Mouse (Mus musculus): Measurements from ENCODE around the gene Fam71b. TPM values are rescaled to one million over a fixed set of nuclear protein-coding genes. Genes with fewer than 3 reads are reported as not detected.
A peak's percentile ranks its signal among the peaks of the same experiment; 100 is the strongest.

Gene Fam71b
- not detected in 2 replicates for polyA plus RNA-seq (2014; fragmentation: Nextera tagmentation; extraction: Ambion mirVana)

GRCm38 (mm10) chr11:46396167-46396859 is at the start of gene Fam71b:
Gene Fam71b (plus strand): TSS chr11:46396559.
- Histone ChIP-seq H3K4me2 (ENCODE audit: low read depth, low read length) (no peak within 1 kb of the TSS), H3K4me3 (ENCODE audit: low read depth, low read length) (no peak within 1 kb of the TSS), H3K4me1 (ENCODE audit: control insufficient read depth, insufficient read depth, low read length) (no peaks in the 10 kb centered on the region), H3K27me3 (replicated peaks; ENCODE audit: control insufficient read depth, insufficient read depth, low read length) (no peaks in the 10 kb centered on the region), H3K36me3 (ENCODE audit: control insufficient read depth, insufficient read depth, low read length) (no peaks in the 10 kb centered on the region), H3K9me3 (ENCODE audit: control insufficient read depth, low read length) (no peaks in the 10 kb centered on the region), H3K9ac (ENCODE audit: low read depth, low read length) (no peak within 1 kb of the TSS), H3K27ac (replicated peaks; ENCODE audit: low read depth, low read length) (no peak within 1 kb of the TSS)
- ATAC-seq (ENCODE audit: low read depth) (no peak), DNase-seq (ENCODE audit: low spot score) (no peak)
- WGBS = 78% methylated on average over 13 of the region's 13 CpGs

GRCm38 (mm10) chr11:46347756-46348155 is 48.6 kb upstream of the Fam71b start:
- no peak overlapping the region for H3K4me3 ChIP-seq (ENCODE audit: low read depth, low read length)
- 84% methylated on average over 5 of the region's 5 CpGs for WGBS
- no peaks in the 10 kb centered on the region for H3K36me3 ChIP-seq (ENCODE audit: control insufficient read depth, insufficient read depth, low read length)
- H3K27me3 ChIP-seq (replicated peaks; ENCODE audit: control insufficient read depth, insufficient read depth, low read length) = no peaks in the 10 kb centered on the region
- DNase-seq (ENCODE audit: low spot score) = no peak
- H3K9ac ChIP-seq (ENCODE audit: low read depth, low read length) = no peak overlapping the region
- ATAC-seq (ENCODE audit: low read depth) = no peak
- H3K27ac ChIP-seq (replicated peaks; ENCODE audit: low read depth, low read length) = no peak overlapping the region
- H3K9me3 ChIP-seq (ENCODE audit: control insufficient read depth, low read length) = no peaks in the 10 kb centered on the region
- H3K4me1 ChIP-seq (ENCODE audit: control insufficient read depth, insufficient read depth, low read length) = no peaks in the 10 kb centered on the region; the same call in 1 of the 2 replicates
- H3K4me2 ChIP-seq (ENCODE audit: low read depth, low read length) = no peak overlapping the region

GRCm38 (mm10) chr11:46348416-46348815 is 47.9 kb upstream of the Fam71b start:
- DNase-seq (ENCODE audit: low spot score) (no peak), ATAC-seq (ENCODE audit: low read depth) (no peak)
- H3K9me3 ChIP-seq (ENCODE audit: control insufficient read depth, low read length) = no peaks in the 10 kb centered on the region
- H3K4me3 ChIP-seq (ENCODE audit: low read depth, low read length) = no peak overlapping the region
- no peak overlapping the region for H3K9ac ChIP-seq (ENCODE audit: low read depth, low read length)
- WGBS = 83% methylated on average over 3 of the region's 3 CpGs
- H3K4me2 ChIP-seq (ENCODE audit: low read depth, low read length) = no peak overlapping the region
- no peaks in the 10 kb centered on the region for H3K27me3 ChIP-seq (replicated peaks; ENCODE audit: control insufficient read depth, insufficient read depth, low read length)
- no peaks in the 10 kb centered on the region; the same call in 1 of the 2 replicates for H3K4me1 ChIP-seq (ENCODE audit: control insufficient read depth, insufficient read depth, low read length)
- no peak overlapping the region for H3K27ac ChIP-seq (replicated peaks; ENCODE audit: low read depth, low read length)
- H3K36me3 ChIP-seq (ENCODE audit: control insufficient read depth, insufficient read depth, low read length) = no peaks in the 10 kb centered on the region

DNA sequence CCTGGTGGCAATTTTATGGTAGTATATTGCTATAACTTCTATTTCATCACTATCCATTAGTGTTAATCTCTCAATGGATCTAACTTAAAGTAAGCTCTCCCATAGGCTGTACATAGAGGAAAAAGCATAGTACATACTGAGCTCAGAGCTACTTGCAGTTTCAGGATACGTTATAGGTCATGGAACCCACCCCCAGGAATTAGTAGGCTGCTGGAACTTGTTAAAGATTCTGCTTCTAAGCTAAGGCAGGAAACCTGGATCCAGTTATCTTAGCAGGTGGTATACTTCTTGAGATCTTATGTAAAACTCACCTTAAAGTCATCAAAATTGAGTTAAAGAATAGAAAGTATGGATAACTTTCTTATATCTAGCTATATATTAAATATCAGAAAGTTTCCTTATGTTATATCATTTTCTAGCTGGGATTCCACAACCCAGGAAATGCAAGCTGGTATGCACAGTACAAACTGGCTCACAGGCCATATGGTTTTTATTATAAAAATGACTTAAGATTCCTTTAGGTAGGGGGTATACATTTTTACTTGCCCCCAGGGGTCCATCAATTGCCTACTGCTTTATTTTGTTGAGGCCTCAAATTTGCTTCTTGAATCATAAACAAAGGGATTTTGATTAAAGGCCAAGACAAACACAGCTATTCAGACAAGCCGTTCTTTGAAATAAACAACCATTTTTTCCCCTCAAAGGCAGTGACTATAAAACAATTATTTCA is 46.5 kb upstream of the Fam71b start:
- Histone ChIP-seq H3K27ac (replicated peaks; ENCODE audit: low read depth, low read length) (no peak overlapping the region), H3K4me3 (ENCODE audit: low read depth, low read length) (no peak overlapping the region), H3K9me3 (ENCODE audit: control insufficient read depth, low read length) (no peaks in the 10 kb centered on the region), H3K36me3 (ENCODE audit: control insufficient read depth, insufficient read depth, low read length) (no peaks in the 10 kb centered on the region), H3K27me3 (replicated peaks; ENCODE audit: control insufficient read depth, insufficient read depth, low read length) (no peaks in the 10 kb centered on the region), H3K4me2 (ENCODE audit: low read depth, low read length) (no peak overlapping the region), H3K9ac (ENCODE audit: low read depth, low read length) (no peak overlapping the region), H3K4me1 (ENCODE audit: control insufficient read depth, insufficient read depth, low read length) (no peaks in the 10 kb centered on the region; the same call in 1 of the 2 replicates)
- DNase-seq (ENCODE audit: low spot score) (peak; percentile 52), ATAC-seq (ENCODE audit: low read depth) (no peak)
- 17% methylated on average over 2 of the region's 2 CpGs for WGBS

- Histone ChIP-seq H3K4me1 (ENCODE audit: control insufficient read depth, insufficient read depth, low read length) (no peaks in the 10 kb centered on the region), H3K36me3 (ENCODE audit: control insufficient read depth, insufficient read depth, low read length) (no peaks in the 10 kb centered on the region), H3K4me2 (ENCODE audit: low read depth, low read length) (no peak overlapping the region), H3K4me3 (ENCODE audit: low read depth, low read length) (no peak overlapping the region), H3K9ac (ENCODE audit: low read depth, low read length) (no peak overlapping the region), H3K9me3 (ENCODE audit: control insufficient read depth, low read length) (no peaks in the 10 kb centered on the region), H3K27ac (replicated peaks; ENCODE audit: low read depth, low read length) (no peak overlapping the region), H3K27me3 (replicated peaks; ENCODE audit: control insufficient read depth, insufficient read depth, low read length) (no peaks in the 10 kb centered on the region)
- DNase-seq (ENCODE audit: low spot score) (no peak), ATAC-seq (ENCODE audit: low read depth) (no peak)
- 64% methylated on average over 1 of the region's 1 CpGs for WGBS
Measured at GRCm38 (mm10) chr11:46358369-46358768, 38.0 kb upstream of the Fam71b start.

- DNase-seq (ENCODE audit: low spot score) (no peak), ATAC-seq (ENCODE audit: low read depth) (no peak)
- H3K27ac ChIP-seq (replicated peaks; ENCODE audit: low read depth, low read length) = no peak overlapping the region
- H3K9ac ChIP-seq (ENCODE audit: low read depth, low read length) = no peak overlapping the region
- no peaks in the 10 kb centered on the region for H3K9me3 ChIP-seq (ENCODE audit: control insufficient read depth, low read length)
- no peaks in the 10 kb centered on the region for H3K4me1 ChIP-seq (ENCODE audit: control insufficient read depth, insufficient read depth, low read length)
- H3K36me3 ChIP-seq (ENCODE audit: control insufficient read depth, insufficient read depth, low read length) = no peaks in the 10 kb centered on the region
- no peak overlapping the region for H3K4me2 ChIP-seq (ENCODE audit: low read depth, low read length)
- H3K27me3 ChIP-seq (replicated peaks; ENCODE audit: control insufficient read depth, insufficient read depth, low read length) = no peaks in the 10 kb centered on the region
- WGBS = 46% methylated on average over 2 of the region's 2 CpGs
- H3K4me3 ChIP-seq (ENCODE audit: low read depth, low read length) = no peak overlapping the region
Measured at GRCm38 (mm10) chr11:46360991-46361665, 35.2 kb upstream of the Fam71b start.

- no peak overlapping the region for H3K27ac ChIP-seq (replicated peaks; ENCODE audit: low read depth, low read length)
- H3K4me3 ChIP-seq (ENCODE audit: low read depth, low read length) = no peak overlapping the region
- DNase-seq (ENCODE audit: low spot score) (no peak), ATAC-seq (ENCODE audit: low read depth) (no peak)
- no peaks in the 10 kb centered on the region for H3K27me3 ChIP-seq (replicated peaks; ENCODE audit: control insufficient read depth, insufficient read depth, low read length)
- H3K9me3 ChIP-seq (ENCODE audit: control insufficient read depth, low read length) = no peaks in the 10 kb centered on the region
- H3K9ac ChIP-seq (ENCODE audit: low read depth, low read length) = no peak overlapping the region
- no peak overlapping the region for H3K4me2 ChIP-seq (ENCODE audit: low read depth, low read length)
- no peaks in the 10 kb centered on the region for H3K36me3 ChIP-seq (ENCODE audit: control insufficient read depth, insufficient read depth, low read length)
- 80% methylated on average over 18 of the region's 18 CpGs for WGBS
- H3K4me1 ChIP-seq (ENCODE audit: control insufficient read depth, insufficient read depth, low read length) = no peaks in the 10 kb centered on the region
Measured at GRCm38 (mm10) chr11:46362061-46363022, 34.0 kb upstream of the Fam71b start.

DNA sequence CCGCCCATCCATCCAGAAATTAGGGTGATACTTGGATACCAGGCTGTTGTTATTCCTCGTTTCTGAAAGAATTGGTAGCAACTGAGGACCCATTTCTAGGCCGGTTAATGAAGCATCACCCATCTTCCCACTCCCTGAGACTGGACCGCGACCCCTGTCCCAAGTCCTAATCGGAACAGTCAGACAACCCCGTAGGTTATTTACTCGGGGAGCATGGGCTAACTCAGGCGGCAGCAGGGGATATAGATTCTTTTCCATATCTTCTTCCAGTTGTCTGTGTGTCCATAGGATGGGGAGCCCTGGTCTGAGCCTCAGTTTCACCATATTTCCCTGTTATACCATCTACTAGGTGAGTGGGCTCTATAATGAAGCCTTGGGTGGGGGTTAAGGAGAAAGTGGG is 32.5 kb upstream of the Fam71b start:
- no peaks in the 10 kb centered on the region for H3K36me3 ChIP-seq (ENCODE audit: control insufficient read depth, insufficient read depth, low read length)
- H3K4me1 ChIP-seq (ENCODE audit: control insufficient read depth, insufficient read depth, low read length) = no peaks in the 10 kb centered on the region
- H3K27ac ChIP-seq (replicated peaks; ENCODE audit: low read depth, low read length) = no peak overlapping the region
- H3K9me3 ChIP-seq (ENCODE audit: control insufficient read depth, low read length) = no peaks in the 10 kb centered on the region
- no peak for DNase-seq (ENCODE audit: low spot score)
- H3K4me3 ChIP-seq (ENCODE audit: low read depth, low read length) = no peak overlapping the region
- ATAC-seq (ENCODE audit: low read depth) = no peak
- 95% methylated on average over 9 of the region's 9 CpGs for WGBS
- no peak overlapping the region for H3K4me2 ChIP-seq (ENCODE audit: low read depth, low read length)
- H3K9ac ChIP-seq (ENCODE audit: low read depth, low read length) = no peak overlapping the region
- H3K27me3 ChIP-seq (replicated peaks; ENCODE audit: control insufficient read depth, insufficient read depth, low read length) = no peaks in the 10 kb centered on the region

All from embryonic facial prominence, embryonic 14.5 days (tissue).